Mouse (Mus musculus): ENCODE results near the gene Fam193a. TPM values are rescaled to one million over a fixed set of nuclear protein-coding genes. Genes with fewer than 3 reads are reported as not detected.
A peak's percentile ranks its signal among the peaks of the same experiment; 100 is the strongest.

Fam193a gene
- total RNA-seq, 1 experiment: 19.0 TPM

DNA sequence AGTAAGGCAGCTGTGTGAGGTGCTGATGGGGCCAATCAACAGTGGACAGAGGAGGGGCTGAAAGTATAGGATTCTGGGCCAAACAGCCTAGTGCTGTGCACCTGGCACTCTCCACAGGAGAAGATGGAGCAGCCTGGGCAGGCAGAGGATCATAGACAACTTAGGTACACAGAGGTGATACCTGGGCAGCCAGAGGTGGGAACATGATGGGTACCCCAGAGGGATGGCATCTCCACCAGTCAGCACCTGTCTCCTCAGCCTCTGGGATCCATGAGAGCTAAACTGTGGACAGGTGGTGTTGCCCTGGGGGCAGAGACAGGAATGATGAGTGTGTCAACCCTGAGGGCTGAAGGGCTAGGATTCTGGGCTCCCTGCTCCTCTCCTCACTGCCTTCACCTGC is 154.8 kb downstream of the Fam193a start:
- DNase-seq (ENCODE audit: low read depth, low spot score): no peak
- no peak for TF ChIP-seq MAFK (IDR thresholded peaks at IDR 0.05; ENCODE audit: insufficient read depth, low read depth, low read length)
- TF ChIP-seq CHD2 (IDR thresholded peaks at IDR 0.05; ENCODE audit: low read depth, low read length): no peak
- TF ChIP-seq HCFC1 (IDR thresholded peaks at IDR 0.05; ENCODE audit: borderline replicate concordance, insufficient read depth, low read length): no peak
- TF ChIP-seq ZNF384 (IDR thresholded peaks at IDR 0.05; ENCODE audit: low read depth, low read length): no peak
- no peak for TF ChIP-seq ZC3H11A (IDR thresholded peaks at IDR 0.05; ENCODE audit: borderline replicate concordance, low read depth, low read length)
- H3K9me3 ChIP-seq (ENCODE audit: control insufficient read depth, insufficient read depth, low read depth, low read length): no peaks in the 10 kb centered on the region
- no peaks in the 10 kb centered on the region for H3K36me3 ChIP-seq (ENCODE audit: control insufficient read depth, insufficient read depth, low read length, poor library complexity, severe bottlenecking)
- H3K4me3 ChIP-seq (ENCODE audit: insufficient read depth in 1 of 2, low read depth in 1 of 2, low read length in 2 of 2, poor library complexity in 1 of 2, severe bottlenecking in 1 of 2): no peak overlapping the region
- H3K27ac ChIP-seq (ENCODE audit: insufficient read depth, low read depth, low read length, poor library complexity, severe bottlenecking): no peak overlapping the region
- H3K4me1 ChIP-seq (ENCODE audit: control insufficient read depth in 2 of 2, insufficient read depth in 2 of 2, low read length in 2 of 2, poor library complexity in 1 of 2): 0 out of 4 replicates have a peak, but pooled peaks cover 0 to 6% of the 10 kb centered on the region in 2 experiments
- in situ Hi-C loops (cut with MboI; ENCODE audit: low sequenced_read_pairs in 2 of 2, unreplicated experiment in 2 of 2): no loop called here
- no peak overlapping the region for H3K9ac ChIP-seq (ENCODE audit: insufficient read depth, low read depth, low read length, poor library complexity, severe bottlenecking)

DNA sequence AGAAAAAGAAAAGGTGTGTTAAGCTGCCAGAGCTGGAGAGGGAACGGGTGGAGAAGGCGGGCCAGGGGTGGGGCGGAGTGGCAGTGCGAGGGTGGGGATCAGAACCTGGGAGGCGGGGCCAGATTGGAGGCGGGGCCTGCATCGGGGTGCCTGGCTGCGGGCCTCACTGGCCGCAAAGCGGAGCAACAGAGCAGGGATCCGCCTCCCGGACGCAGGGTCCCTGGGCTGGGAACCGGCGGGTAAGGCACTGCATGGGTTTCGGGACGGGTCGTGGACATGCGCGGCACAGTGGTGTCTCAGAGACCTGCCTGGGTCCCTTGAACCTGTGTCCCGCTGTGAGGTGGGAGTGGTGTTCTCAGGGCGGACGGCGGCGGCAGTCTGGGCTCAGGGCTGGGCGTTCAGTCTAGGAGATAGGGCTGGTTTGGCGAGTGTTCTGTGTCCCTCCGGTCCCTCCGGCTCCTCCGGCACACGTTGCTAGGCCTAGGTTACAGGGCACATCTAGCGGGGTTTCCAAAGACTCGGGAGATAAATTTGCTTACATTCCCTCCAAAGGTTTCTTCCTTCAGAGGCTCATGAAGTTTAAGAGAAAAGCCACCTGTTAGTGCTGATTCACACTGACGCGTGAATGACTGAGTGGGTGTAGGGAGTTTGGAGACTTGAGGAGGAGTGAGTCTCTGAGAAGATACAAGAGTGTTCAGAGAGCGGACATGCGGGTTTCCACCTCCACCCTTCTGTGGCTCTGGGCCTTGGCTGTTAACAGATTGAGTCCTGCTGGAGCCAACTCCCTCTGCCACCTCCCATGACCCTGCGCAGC is 156.1 kb downstream of the Fam193a start, which contains the start of gene Sh3bp2:
Gene Sh3bp2 (plus strand): TSS at position 176 of the 814 bp plus-strand sequence.
- H3K27ac ChIP-seq (ENCODE audit: insufficient read depth, low read depth, low read length, poor library complexity, severe bottlenecking): no peak within 1 kb of the TSS
- in situ Hi-C loops (cut with MboI; ENCODE audit: low sequenced_read_pairs in 2 of 2, unreplicated experiment in 2 of 2): no loop called here
- TF ChIP-seq ZC3H11A (IDR thresholded peaks at IDR 0.05; ENCODE audit: borderline replicate concordance, low read depth, low read length) (no peak), HCFC1 (IDR thresholded peaks at IDR 0.05; ENCODE audit: borderline replicate concordance, insufficient read depth, low read length) (no peak), MAFK (IDR thresholded peaks at IDR 0.05; ENCODE audit: insufficient read depth, low read depth, low read length) (no peak), CHD2 (IDR thresholded peaks at IDR 0.05; ENCODE audit: low read depth, low read length) (no peak), ZNF384 (IDR thresholded peaks at IDR 0.05; ENCODE audit: low read depth, low read length) (no peak)

DNA sequence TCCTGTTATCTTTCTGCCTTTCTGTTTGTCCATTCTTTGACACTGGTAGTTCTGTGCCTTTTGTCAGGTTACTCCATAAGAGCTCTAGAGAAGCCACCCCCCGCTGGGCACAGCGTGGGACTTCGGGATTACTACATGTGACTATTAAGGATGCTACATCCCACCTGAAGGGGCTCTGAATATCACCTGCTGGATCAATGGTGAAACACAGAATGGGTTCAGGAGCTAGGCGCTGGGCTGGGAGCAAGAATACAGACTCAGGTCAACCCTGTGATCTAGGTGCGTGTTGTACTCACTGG is 156.7 kb downstream of the Fam193a start:
- Histone ChIP-seq H3K4me1 (ENCODE audit: control insufficient read depth in 2 of 2, insufficient read depth in 2 of 2, low read length in 2 of 2, poor library complexity in 1 of 2) (0 out of 4 replicates have a peak, but pooled peaks cover 0 to 6% of the 10 kb centered on the region in 2 experiments), H3K9me3 (ENCODE audit: control insufficient read depth, insufficient read depth, low read depth, low read length) (no peaks in the 10 kb centered on the region), H3K9ac (ENCODE audit: insufficient read depth, low read depth, low read length, poor library complexity, severe bottlenecking) (no peak overlapping the region), H3K27ac (ENCODE audit: insufficient read depth, low read depth, low read length, poor library complexity, severe bottlenecking) (no peak overlapping the region), H3K4me3 (ENCODE audit: insufficient read depth in 1 of 2, low read depth in 1 of 2, low read length in 2 of 2, poor library complexity in 1 of 2, severe bottlenecking in 1 of 2) (peak overlapping the region in 1 of 2 experiments; percentile 79; a peak in 1 of 4 replicates), H3K36me3 (ENCODE audit: control insufficient read depth, insufficient read depth, low read length, poor library complexity, severe bottlenecking) (no peaks in the 10 kb centered on the region)
- DNase-seq (ENCODE audit: low read depth, low spot score): peak; percentile 12
- no peak for TF ChIP-seq ZC3H11A (IDR thresholded peaks at IDR 0.05; ENCODE audit: borderline replicate concordance, low read depth, low read length)
- TF ChIP-seq MAFK (IDR thresholded peaks at IDR 0.05; ENCODE audit: insufficient read depth, low read depth, low read length): no peak
- TF ChIP-seq HCFC1 (IDR thresholded peaks at IDR 0.05; ENCODE audit: borderline replicate concordance, insufficient read depth, low read length): no peak
- no peak for TF ChIP-seq ZNF384 (IDR thresholded peaks at IDR 0.05; ENCODE audit: low read depth, low read length)
- no peak for TF ChIP-seq CHD2 (IDR thresholded peaks at IDR 0.05; ENCODE audit: low read depth, low read length)
- in situ Hi-C loops (cut with MboI; ENCODE audit: low sequenced_read_pairs in 2 of 2, unreplicated experiment in 2 of 2): no loop called here

More for the DNA sequence above, 156.1 kb downstream of the Fam193a start, which contains the start of gene Sh3bp2:
- DNase-seq (ENCODE audit: low read depth, low spot score): peak; percentile 93
- Histone ChIP-seq H3K4me3 (ENCODE audit: insufficient read depth in 1 of 2, low read depth in 1 of 2, low read length in 2 of 2, poor library complexity in 1 of 2, severe bottlenecking in 1 of 2) (peak within 1 kb of the TSS; percentile 79 to 86), H3K9me3 (ENCODE audit: control insufficient read depth, insufficient read depth, low read depth, low read length) (no peaks in the 10 kb centered on the region), H3K4me1 (ENCODE audit: control insufficient read depth in 2 of 2, insufficient read depth in 2 of 2, low read length in 2 of 2, poor library complexity in 1 of 2) (0 out of 4 replicates have a peak, but pooled peaks cover 0 to 6% of the 10 kb centered on the region in 2 experiments), H3K36me3 (ENCODE audit: control insufficient read depth, insufficient read depth, low read length, poor library complexity, severe bottlenecking) (no peaks in the 10 kb centered on the region), H3K9ac (ENCODE audit: insufficient read depth, low read depth, low read length, poor library complexity, severe bottlenecking) (peak within 1 kb of the TSS; percentile 82)

DNA sequence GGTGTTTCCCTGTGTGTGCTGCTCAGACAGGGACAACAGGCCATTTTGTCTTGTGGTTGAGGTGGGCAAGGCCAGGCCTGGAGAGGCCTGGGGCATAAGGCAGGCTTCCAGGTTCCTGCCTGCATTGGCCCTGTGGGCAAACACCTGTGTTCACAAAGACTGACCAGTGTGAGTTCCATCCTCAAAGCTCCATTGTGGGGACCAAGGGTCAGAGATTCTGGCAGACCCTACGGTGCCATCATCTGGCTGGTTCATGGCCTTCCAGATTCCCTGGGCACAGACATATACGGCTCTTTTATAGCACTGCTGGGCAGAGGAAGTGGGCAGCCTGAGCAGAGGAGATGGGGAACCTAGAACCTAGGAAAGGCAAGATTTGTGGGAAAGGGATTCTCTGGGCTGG is 157.6 kb downstream of the Fam193a start:
- Histone ChIP-seq H3K4me3 (ENCODE audit: insufficient read depth in 1 of 2, low read depth in 1 of 2, low read length in 2 of 2, poor library complexity in 1 of 2, severe bottlenecking in 1 of 2) (no peak overlapping the region), H3K9ac (ENCODE audit: insufficient read depth, low read depth, low read length, poor library complexity, severe bottlenecking) (no peak overlapping the region), H3K36me3 (ENCODE audit: control insufficient read depth, insufficient read depth, low read length, poor library complexity, severe bottlenecking) (no peaks in the 10 kb centered on the region), H3K9me3 (ENCODE audit: control insufficient read depth, insufficient read depth, low read depth, low read length) (no peaks in the 10 kb centered on the region), H3K27ac (ENCODE audit: insufficient read depth, low read depth, low read length, poor library complexity, severe bottlenecking) (no peak overlapping the region), H3K4me1 (ENCODE audit: control insufficient read depth in 2 of 2, insufficient read depth in 2 of 2, low read length in 2 of 2, poor library complexity in 1 of 2) (0 out of 4 replicates have a peak, but pooled peaks cover 0 to 6% of the 10 kb centered on the region in 2 experiments)
- in situ Hi-C loops (cut with MboI; ENCODE audit: low sequenced_read_pairs in 2 of 2, unreplicated experiment in 2 of 2): no loop called here
- no peak for TF ChIP-seq CHD2 (IDR thresholded peaks at IDR 0.05; ENCODE audit: low read depth, low read length)
- no peak for TF ChIP-seq ZC3H11A (IDR thresholded peaks at IDR 0.05; ENCODE audit: borderline replicate concordance, low read depth, low read length)
- TF ChIP-seq HCFC1 (IDR thresholded peaks at IDR 0.05; ENCODE audit: borderline replicate concordance, insufficient read depth, low read length): no peak
- no peak for TF ChIP-seq MAFK (IDR thresholded peaks at IDR 0.05; ENCODE audit: insufficient read depth, low read depth, low read length)
- TF ChIP-seq ZNF384 (IDR thresholded peaks at IDR 0.05; ENCODE audit: low read depth, low read length): no peak
- no peak for DNase-seq (ENCODE audit: low read depth, low spot score)
